Mouse (Mus musculus) cortical plate, adult 2 months (tissue): ENCODE data around the gene Rufy3. TPM values are rescaled to one million over a fixed set of nuclear protein-coding genes. Genes with fewer than 3 reads are reported as not detected.

Source experiments
- H3K27ac ChIP-seq: fragments of 200-500 bp; 2 replicates; pipeline ENCODE4 v1.5.1; 2012; ENCODE audit warnings: low read length, control low read depth, inconsistent platforms; ENCODE audit not compliant: insufficient read depth
- H3K4me1 ChIP-seq: fragments of 200-500 bp; 2 replicates; pipeline ENCODE4 v1.6.1; 2011; ENCODE audit warnings: low read length; ENCODE audit not compliant: control insufficient read depth, insufficient read depth
- H3K4me3 ChIP-seq: fragments of 200-500 bp; 2 replicates; pipeline ENCODE4 v1.5.1; 2011; ENCODE audit warnings: mild to moderate bottlenecking, low read length, control low read depth; ENCODE audit not compliant: insufficient read depth
- CTCF ChIP-seq: fragments of 200-500 bp; IDR thresholded peaks from 2 replicates; pipeline ENCODE4 v1.5.1; 2011; ENCODE audit warnings: mild to moderate bottlenecking, control low read depth, low read length; ENCODE audit not compliant: insufficient read depth; ENCODE audit errors: extremely low read depth
- POLR2A ChIP-seq: fragments of 200-500 bp; IDR thresholded peaks from 2 replicates; pipeline ENCODE4 v1.6.1; 2011; ENCODE audit warnings: mild to moderate bottlenecking, low read length, control low read depth; ENCODE audit not compliant: insufficient read depth; ENCODE audit errors: extremely low read depth
- polyA plus RNA-seq: library from polyadenylated mRNA; depleted of rRNA; stranded (reverse); fragments of >200 nt; gene quantifications from 2 replicates; pipeline ENCODE4 v1.2.3, GENCODE M21; 2012

Gene Rufy3
- polyA plus RNA-seq, 1 experiment, result 102 TPM

DNA sequence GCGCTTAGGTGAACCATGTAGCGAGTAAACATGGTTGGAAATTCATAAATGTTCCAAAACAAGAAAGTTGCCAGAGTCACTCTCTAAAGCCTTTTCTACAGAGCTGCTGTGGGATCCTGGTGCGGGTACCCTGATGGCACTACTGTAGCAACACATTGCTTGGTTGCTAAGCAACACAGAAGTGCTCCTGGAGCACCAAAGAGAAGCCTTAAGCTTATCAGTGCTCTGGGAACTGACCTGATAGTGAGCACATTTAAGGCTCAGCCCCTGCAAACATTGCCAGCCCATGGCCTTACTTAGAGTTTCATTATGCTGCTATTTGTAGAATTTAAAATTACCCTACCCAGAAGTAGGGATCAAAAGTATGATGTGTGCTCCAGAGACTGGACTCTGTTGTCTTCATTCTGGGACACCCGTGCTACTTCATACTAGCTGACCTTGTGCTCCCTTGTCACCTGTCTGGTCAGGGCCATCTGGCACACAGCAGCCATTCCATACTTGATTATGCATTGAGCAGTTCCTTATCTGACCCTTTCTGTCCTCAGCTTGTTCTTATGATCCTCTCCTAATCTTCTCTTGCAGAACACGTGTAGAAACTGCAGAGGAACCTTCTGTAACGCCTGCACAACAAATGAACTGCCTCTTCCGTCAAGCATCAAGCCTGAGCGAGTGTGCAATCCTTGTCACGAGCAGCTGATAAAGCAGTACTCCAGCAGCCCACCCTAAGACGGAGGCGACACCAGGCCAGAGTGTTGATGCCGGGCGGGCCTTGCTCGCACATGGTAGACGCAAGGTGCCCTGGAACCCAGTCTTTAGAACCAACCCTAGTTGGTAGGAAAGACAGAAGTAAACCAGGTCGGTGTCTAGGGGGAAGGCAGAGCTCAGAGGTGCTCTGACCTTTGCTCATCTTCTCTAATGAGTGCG is 84.7 kb downstream of the Rufy3 start:
- TF ChIP-seq POLR2A, result no peak
- no peak for TF ChIP-seq CTCF
- no peak overlapping the region for H3K27ac ChIP-seq
- no peaks in the 10 kb centered on the region for H3K4me1 ChIP-seq
- H3K4me3 ChIP-seq, result no peak overlapping the region

DNA sequence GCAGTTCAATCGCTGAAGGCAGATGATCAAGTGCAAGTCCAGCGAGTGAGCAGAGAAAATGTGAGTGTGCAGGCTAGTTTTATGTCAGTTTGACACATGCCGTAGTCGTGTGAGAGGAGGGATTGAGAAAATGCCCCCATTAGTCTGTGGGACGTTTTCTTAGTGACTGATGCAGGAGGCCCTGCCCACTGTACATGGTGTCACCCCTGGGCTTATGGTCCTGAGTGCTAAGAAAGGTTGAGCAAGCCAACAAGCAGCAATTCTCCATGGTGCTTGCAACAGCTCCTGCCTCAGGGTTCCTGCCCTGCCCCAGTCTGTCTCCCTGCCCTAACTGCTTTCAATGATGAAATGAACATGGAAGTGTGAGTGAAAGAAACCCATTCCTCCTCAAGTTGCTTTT is 87.7 kb downstream of the Rufy3 start:
- Histone ChIP-seq H3K4me1 (peaks cover 2% of the 10 kb centered on the region; the same call in 1 of the 2 replicates), H3K27ac (no peak overlapping the region), H3K4me3 (no peak overlapping the region)
- no peak for TF ChIP-seq CTCF
- no peak for TF ChIP-seq POLR2A

DNA sequence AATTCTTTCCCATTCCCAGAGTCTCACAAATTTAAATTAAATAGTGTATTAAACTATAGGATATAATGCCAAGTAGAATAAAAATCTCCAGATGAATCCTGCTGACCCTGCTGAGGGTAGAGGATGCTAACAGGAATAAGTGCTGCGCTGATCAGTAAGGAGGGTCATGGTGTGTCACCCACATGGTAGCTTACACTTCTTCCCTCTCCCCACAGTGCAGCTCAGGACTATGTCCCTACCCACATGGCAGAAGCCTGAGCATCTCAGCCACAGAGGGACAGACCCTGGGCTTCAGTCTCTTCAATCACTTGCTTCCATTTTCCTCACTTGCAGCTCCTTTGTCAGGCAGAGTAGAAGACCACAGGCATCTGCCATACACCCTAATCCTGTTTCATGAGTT is 93.0 kb downstream of the Rufy3 start:
- Histone ChIP-seq H3K4me3 (no peak overlapping the region), H3K4me1 (peaks cover 2% of the 10 kb centered on the region; the same call in 1 of the 2 replicates), H3K27ac (no peak overlapping the region)
- TF ChIP-seq POLR2A, result no peak
- no peak for TF ChIP-seq CTCF

DNA sequence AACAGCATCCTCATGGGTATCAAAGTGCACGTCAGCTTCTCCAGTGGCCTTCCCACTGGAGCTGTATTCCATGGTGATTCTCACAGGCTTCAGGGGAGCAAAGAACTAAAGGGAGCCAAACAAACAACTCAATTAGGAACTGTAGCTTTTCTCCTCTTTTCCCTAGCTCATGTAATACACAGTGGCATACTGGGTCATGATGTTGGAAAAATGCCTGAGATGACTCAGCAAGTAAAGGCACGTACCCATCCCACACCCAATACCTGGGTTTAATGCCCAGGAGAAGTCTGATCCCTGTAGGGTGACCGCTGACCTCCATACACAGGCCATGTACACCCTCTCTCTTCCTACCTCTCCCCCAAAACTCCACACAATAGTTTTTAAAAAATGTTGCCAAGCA is 98.3 kb downstream of the Rufy3 start:
- TF ChIP-seq POLR2A (no peak), CTCF (no peak)
- Histone ChIP-seq H3K4me1 (no peaks in the 10 kb centered on the region), H3K4me3 (no peak overlapping the region), H3K27ac (no peak overlapping the region)

DNA sequence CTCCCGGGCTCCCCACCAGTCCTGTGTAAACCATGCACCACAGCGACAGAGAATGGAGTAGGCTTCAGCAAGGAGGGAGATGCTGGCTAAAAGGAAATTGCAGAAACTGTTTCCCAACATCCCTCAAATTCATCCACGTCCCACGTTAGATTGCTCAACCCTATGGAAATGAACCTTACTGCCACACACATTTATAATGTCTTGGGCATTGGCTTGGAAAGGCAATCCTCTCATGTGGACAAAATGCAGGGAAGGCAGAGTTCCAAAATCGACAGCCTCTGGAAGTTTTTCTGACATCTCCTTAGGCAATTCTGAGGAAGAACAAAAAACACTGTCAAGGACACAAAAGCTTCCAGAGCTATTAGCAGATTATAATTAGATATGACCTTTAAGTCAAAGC is 99.0 kb downstream of the Rufy3 start:
- no peaks in the 10 kb centered on the region for H3K4me1 ChIP-seq
- no peak for TF ChIP-seq POLR2A
- TF ChIP-seq CTCF, result no peak
- H3K27ac ChIP-seq, result no peak overlapping the region
- no peak overlapping the region for H3K4me3 ChIP-seq

DNA sequence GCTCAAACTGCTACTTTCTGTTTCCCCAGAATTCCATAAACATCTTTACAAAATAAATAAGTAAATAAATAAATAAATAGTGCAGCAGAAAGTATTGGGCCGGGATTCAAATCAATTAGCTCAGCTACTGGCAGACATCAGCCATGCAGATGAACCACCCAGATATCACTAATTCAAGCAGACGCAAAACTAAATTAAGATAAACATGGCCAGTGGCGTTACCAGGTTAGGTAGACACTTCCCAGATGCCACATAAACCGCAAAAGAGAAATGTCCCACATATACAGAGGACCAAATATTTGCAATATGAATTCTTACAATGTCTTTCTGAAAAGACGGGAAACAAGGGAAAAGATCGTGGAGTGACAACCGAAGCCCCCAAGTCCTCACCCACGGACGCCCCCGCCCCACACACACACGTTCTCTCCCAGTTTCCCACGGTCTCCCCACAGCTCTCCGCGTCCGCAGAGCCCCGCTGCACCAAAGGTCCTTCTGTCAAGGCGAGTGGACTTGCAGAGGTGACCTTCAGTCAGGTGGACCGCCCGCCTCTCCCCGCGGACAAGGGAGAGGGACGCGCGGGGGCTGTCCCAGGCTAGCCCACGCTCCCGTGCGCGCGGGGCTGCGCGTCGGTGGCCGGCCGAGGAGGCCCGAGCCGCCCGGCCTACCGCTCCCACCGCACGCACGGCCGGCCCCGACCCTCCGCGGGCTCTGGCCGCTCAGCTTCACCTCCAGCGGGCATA is 110.0 kb downstream of the Rufy3 start:
- peaks cover 8% of the 10 kb centered on the region for H3K4me1 ChIP-seq
- peak overlapping the region; percentile 74 for H3K4me3 ChIP-seq
- H3K27ac ChIP-seq, result peak overlapping the region; percentile 98
- TF ChIP-seq CTCF (no peak), POLR2A (no peak)

GRCm38 (mm10) chr5:88675443-88676387 is 110.9 kb downstream of the Rufy3 start, which contains the start of gene Grsf1:
TSS of gene Grsf1 (minus strand) at chr5:88676171.
- Histone ChIP-seq H3K4me1 (peaks cover 8% of the 10 kb centered on the region), H3K27ac (peak within 1 kb of the TSS; percentile 98), H3K4me3 (peak within 1 kb of the TSS; percentile 74)
- no peak for TF ChIP-seq CTCF
- peak; percentile 48; the same call in 1 of the 2 replicates for TF ChIP-seq POLR2A

DNA sequence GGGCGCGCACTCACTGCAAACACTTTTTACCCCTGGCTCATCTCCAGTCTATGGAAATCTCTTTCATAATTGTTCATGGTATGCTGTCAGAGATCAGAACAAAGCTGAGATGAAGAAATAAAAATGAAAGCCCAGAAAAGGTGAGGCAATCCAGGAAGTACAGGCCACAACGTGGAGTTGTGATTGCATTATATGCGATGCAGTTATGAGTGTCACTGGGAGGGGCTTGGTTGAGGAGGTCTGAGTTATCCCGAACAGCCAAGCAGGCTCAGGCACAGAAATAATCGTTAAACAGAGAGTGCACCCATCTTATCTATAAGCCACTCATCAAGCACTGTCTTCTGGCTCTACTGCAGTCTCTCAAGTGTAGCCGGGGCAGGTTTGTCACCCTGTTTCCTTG is 114.1 kb downstream of the Rufy3 start:
- H3K4me1 ChIP-seq, result peaks cover 4% of the 10 kb centered on the region; the same call in 1 of the 2 replicates
- no peak for TF ChIP-seq POLR2A
- TF ChIP-seq CTCF, result no peak
- H3K27ac ChIP-seq, result no peak overlapping the region
- H3K4me3 ChIP-seq, result no peak overlapping the region

DNA sequence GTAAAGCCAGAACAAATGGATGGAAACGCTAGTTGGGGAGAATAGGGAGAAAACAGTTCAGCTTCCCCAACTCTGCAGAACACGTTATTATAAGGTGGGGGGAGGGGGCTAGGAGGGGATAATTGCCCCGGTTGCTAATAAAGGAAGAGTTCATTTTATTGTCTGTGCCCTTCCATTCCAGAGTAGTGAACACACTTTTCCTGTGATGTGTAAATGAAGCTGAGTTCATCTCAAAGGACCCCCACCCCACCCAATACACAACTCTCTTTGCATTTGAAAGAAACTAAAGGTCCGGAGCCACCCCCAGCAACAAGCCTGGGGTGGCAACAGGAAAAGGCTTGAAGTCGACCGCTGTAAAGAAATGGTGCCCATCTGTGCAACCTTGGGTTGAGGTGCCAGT is 114.5 kb downstream of the Rufy3 start:
- TF ChIP-seq POLR2A (no peak), CTCF (no peak)
- Histone ChIP-seq H3K27ac (no peak overlapping the region), H3K4me3 (no peak overlapping the region), H3K4me1 (peaks cover 3% of the 10 kb centered on the region; the same call in 1 of the 2 replicates)
